Mouse (Mus musculus): ENCODE data around the gene Chfr. TPM values are rescaled to one million over a fixed set of nuclear protein-coding genes. Genes with fewer than 3 reads are reported as not detected.

Gene Chfr
- polyA plus RNA-seq (2014; fragmentation: Illumina TruSeq; extraction: RNeasy Lipid Tissue Mini Kit (QIAGEN cat#74804); ENCODE audit: low read depth, low replicate concordance) = 60.8 TPM

DNA sequence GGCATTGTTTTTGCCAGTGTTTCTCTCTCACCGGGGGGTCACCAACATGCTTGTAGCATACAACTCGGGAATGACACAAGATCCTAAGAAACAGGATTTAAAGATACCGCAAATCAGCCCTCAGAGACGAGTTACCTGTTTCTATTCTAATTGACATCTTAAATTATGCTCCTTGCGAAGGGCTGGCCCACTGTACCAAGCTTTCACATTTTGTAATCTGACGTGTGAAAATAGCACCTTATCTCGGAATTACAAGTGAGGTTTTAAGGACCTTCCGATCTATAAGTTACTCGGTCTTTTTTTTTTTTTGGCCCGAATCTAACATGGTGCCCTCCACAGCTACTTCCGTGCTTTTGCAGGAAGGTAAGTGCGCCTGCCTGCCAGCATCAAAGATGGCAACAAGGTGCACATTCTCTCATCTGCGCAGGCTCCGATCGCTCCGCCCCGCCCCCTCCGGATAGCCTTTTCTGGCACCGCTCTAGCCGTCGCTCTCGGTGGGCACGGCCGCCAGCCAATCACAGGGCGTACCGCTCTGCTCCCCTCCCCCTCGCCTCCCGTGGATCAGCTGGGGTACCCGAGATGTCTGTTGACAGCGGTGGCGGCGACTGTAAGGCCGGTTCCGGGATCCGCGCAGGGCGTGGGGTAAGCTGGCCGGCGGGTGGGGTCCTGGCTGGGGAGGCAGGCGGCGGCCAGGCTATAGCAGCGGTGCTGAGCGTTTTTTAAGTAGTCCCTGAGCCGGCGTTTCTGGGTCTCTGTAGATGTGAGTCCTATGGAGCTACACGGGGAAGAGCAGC, at the start of gene Chfr:
Gene Chfr (plus strand): TSS at position 550 of the 794 bp plus-strand sequence.

DNA sequence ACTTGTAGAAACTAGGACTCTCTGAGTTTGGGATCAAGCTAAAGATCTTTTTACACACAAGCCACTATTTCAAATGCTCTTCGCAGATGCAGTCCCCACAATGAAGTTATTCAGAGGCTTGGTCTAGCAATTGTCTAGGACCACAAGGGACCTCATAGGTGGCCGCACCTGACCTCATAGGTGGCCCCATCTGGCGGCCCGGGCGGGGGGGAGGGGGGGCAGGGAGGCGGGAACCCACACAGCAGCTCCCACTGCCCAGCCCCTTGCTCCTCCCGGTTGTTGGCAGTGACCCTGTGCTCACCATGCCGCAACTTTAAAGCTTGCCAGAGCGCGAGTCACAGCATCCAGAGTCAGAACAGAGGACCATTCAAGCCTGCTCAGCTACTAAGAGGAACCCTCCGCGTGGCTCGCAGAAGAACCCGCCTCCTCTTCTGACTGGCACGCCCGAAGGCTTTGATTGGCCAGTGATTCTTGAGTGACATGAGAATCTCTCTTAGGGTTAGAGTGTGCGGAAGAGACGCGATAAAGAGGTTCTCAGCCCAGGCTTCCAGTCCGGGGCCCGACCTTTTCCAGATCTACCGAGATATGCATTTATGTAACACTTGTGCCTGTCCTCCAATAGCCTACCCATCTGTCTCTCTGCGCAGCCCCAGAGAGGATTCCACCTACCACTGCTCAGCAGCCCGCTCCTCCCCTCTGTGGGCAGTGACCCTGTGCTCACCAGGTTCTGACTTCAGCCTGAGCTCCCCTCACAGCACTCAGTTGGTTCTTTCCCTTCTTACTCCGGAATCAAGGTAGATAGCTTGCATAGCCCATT, 41.4 kb upstream of the Chfr start, which contains the start of gene Gm35315:
Gene Gm35315 (minus strand): TSS at position 391 of the 817 bp plus-strand sequence.

DNA sequence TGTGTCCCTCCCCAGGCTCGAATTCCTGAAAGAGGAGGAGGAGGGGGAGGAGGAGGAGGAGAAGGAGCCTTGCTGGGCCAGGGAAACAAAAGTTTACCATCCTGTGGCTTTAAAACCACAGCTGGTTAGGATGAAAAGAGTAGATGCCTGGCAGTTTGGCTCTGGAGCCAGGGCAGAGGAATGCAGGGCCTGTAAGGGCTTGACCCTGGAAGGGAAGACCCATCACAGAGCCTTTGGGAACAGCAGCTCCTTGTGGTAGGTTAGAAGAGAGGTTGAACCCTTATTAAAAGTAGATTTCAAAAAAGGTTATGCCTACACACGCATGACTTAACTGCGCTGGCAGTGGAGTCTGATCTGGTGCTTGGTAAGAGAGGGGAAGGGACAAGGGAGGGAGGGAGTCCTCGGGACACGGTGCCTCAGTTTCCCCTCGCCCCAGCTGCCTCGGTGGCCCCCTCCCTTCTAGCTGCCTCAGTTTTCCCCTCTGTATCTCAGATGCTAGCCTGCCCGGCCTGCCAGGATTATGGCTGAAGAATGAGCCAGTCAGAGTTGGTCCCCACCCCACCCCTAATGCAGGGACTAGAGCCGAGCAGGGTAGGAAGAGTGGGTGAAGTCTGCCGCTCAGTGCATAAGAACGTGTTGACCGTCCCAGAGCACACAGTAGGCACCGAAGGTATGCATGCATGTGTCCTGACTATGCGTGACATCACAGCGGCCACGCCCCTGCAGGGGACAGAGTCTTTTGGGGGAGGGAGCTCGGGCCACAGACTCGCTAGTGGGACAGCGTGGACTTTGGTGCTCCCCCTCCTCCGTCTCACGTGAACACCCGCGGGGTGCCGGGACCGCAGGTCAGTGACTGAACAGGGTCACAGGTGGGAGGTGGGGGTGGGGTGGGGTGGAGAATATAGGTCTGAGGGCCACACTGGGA, 35.7 kb upstream of the Chfr start, which contains the start of gene Plcxd1:
Gene Plcxd1 (plus strand): TSS at position 314 of the 925 bp plus-strand sequence.

DNA sequence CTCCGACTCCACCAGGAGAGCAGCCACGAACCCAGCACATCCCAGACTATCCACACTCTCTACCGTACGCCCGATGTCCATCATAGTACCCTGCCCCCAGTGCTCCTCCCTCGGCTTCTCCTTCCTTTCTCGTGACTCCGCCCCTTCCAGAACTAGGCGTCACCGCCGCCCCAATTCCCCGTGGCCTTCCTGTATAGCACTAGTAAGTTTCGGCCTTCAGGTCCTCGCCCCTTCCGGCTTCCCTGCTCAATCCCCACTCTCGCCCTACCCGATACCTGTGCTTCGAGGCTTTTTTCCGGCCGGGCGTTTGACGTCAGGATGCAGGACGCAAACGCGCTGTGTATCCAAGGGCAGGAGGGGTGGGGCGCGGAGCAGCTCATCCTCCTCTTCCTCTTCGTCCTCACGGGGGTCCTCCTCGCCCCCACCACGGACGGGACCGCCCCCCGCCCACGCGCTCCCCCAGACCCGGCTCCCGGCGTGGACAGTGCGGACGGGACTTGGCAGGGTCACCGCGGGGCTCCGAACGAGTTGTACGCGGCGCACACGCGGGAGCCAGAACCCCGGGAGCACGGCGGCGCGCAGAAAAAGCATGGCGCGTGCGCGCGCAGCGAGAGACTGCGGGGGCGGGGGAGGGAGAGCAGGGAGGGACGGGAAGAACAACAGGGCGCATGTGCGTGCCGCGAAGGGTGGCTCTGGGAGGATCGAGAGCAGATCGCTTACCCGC, 27.9 kb upstream of the Chfr start, which contains the start of gene Gtpbp6:
Gene Gtpbp6 (minus strand): TSS at position 617 of the 724 bp plus-strand sequence.

DNA sequence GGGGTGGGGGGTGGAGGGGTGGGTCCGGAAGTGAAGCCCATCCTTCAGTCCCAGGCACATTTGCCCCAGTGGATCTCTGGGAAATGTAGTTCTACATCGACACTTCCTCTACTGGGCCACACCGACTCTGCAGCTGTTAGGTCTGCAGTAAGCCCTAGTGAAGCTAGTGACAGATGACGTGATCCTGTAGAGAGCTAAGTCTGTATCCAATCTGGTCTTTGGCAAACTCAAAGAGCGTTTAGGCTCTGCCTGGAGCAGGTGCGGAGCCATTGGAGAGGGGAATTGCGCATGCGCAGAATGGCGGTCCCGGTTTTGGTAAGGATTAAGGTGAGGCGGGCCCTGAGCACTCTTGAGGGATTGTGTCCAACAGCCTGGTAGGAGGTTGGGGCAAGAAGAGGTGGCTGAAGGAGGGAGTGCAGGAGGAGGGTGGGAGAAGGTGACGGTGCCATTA, 25.6 kb upstream of the Chfr start, which contains the start of gene Zfp605:
Gene Zfp605 (plus strand): TSS at position 102 of the 451 bp plus-strand sequence.

DNA sequence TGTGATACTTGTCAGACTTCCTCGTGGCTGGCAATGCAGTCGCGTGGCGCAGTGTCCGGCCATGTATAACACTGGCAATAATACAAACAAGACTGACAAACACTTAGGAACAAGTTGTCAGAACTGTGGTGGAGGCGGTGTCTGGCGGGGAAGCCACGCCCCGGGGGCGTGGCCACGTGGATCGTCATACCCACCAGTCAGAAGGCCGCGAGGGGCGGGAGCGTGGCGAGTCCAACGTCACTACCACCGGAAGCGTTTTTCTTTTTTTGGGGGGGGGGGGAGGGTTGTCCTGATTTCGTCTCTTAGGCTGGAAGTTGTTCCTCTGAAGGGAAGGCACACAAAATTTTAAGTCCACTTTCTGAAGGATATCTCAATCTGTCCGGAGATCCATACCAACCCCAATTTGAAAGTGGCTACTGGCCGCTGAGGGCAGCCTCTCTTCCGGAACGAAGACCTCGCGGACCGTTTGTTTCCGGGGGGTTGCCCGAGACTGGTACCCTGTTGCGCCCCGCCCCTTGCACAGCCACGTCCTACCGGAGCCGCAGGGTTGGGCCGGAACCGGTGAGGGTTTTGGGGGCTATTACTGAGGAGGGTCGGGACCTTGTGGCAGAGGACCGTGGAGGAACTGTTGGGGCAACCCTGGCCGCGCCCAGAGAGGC, 40.8 kb downstream of the Chfr start, which contains the start of gene Golga3:
Gene Golga3 (plus strand): TSS at position 340 of the 659 bp plus-strand sequence.

Other genes with a start within 250 kb of the Chfr start
- 43.5 TPM for gene Gm15446, start 212.4 kb upstream of the Chfr start, polyA plus RNA-seq (2014; fragmentation: Illumina TruSeq; extraction: RNeasy Lipid Tissue Mini Kit (QIAGEN cat#74804); ENCODE audit: low read depth, low replicate concordance)
- gene Zfp932, start 139.3 kb upstream of the Chfr start, polyA plus RNA-seq (2014; fragmentation: Illumina TruSeq; extraction: RNeasy Lipid Tissue Mini Kit (QIAGEN cat#74804); ENCODE audit: low read depth, low replicate concordance) = 40.7 TPM
- 5.9 TPM for gene Gm17655, start 63.3 kb upstream of the Chfr start, polyA plus RNA-seq (2014; fragmentation: Illumina TruSeq; extraction: RNeasy Lipid Tissue Mini Kit (QIAGEN cat#74804); ENCODE audit: low read depth, low replicate concordance)
- gene Gm35315, start 41.4 kb upstream of the Chfr start, polyA plus RNA-seq (2014; fragmentation: Illumina TruSeq; extraction: RNeasy Lipid Tissue Mini Kit (QIAGEN cat#74804); ENCODE audit: low read depth, low replicate concordance) = 1.4 TPM
- gene Plcxd1, start 35.9 kb upstream of the Chfr start, polyA plus RNA-seq (2014; fragmentation: Illumina TruSeq; extraction: RNeasy Lipid Tissue Mini Kit (QIAGEN cat#74804); ENCODE audit: low read depth, low replicate concordance) = 0.10 TPM
- gene Gtpbp6, start 27.6 kb upstream of the Chfr start, polyA plus RNA-seq (2014; fragmentation: Illumina TruSeq; extraction: RNeasy Lipid Tissue Mini Kit (QIAGEN cat#74804); ENCODE audit: low read depth, low replicate concordance) = not detected
- gene Zfp605, start 25.8 kb upstream of the Chfr start, polyA plus RNA-seq (2014; fragmentation: Illumina TruSeq; extraction: RNeasy Lipid Tissue Mini Kit (QIAGEN cat#74804); ENCODE audit: low read depth, low replicate concordance) = 3.8 TPM
- gene Golga3, start 40.9 kb downstream of the Chfr start, polyA plus RNA-seq (2014; fragmentation: Illumina TruSeq; extraction: RNeasy Lipid Tissue Mini Kit (QIAGEN cat#74804); ENCODE audit: low read depth, low replicate concordance) = 30.8 TPM
- 66.7 TPM for gene Ankle2, start 95.2 kb downstream of the Chfr start, polyA plus RNA-seq (2014; fragmentation: Illumina TruSeq; extraction: RNeasy Lipid Tissue Mini Kit (QIAGEN cat#74804); ENCODE audit: low read depth, low replicate concordance)
- 19.7 TPM for gene Pgam5, start 134.1 kb downstream of the Chfr start, polyA plus RNA-seq (2014; fragmentation: Illumina TruSeq; extraction: RNeasy Lipid Tissue Mini Kit (QIAGEN cat#74804); ENCODE audit: low read depth, low replicate concordance)
- gene Pxmp2, start 150.3 kb downstream of the Chfr start, polyA plus RNA-seq (2014; fragmentation: Illumina TruSeq; extraction: RNeasy Lipid Tissue Mini Kit (QIAGEN cat#74804); ENCODE audit: low read depth, low replicate concordance) = 3.6 TPM
- 42.3 TPM for gene Pole, start 150.5 kb downstream of the Chfr start, polyA plus RNA-seq (2014; fragmentation: Illumina TruSeq; extraction: RNeasy Lipid Tissue Mini Kit (QIAGEN cat#74804); ENCODE audit: low read depth, low replicate concordance)
- 22.6 TPM for gene P2rx2, start 207.4 kb downstream of the Chfr start, polyA plus RNA-seq (2014; fragmentation: Illumina TruSeq; extraction: RNeasy Lipid Tissue Mini Kit (QIAGEN cat#74804); ENCODE audit: low read depth, low replicate concordance)
- gene Lrcol1, start 208.9 kb downstream of the Chfr start, polyA plus RNA-seq (2014; fragmentation: Illumina TruSeq; extraction: RNeasy Lipid Tissue Mini Kit (QIAGEN cat#74804); ENCODE audit: low read depth, low replicate concordance) = not detected

Measured in testis, adult 10 weeks (tissue).